Mouse (Mus musculus) E14TG2a.4 (cell line): ENCODE results near the gene Lman2l.
A peak's percentile ranks its signal among the peaks of the same experiment; 100 is the strongest.

Experiments
- H3K27me3 ChIP-seq: 2 replicates; pipeline ENCODE4 v1.6.1; 2014; ENCODE audit warnings: low read length, control low read depth; ENCODE audit not compliant: insufficient read depth
- H3K36me3 ChIP-seq: 2 replicates; pipeline ENCODE4 v1.6.1; 2014; ENCODE audit warnings: low read length, control low read depth; ENCODE audit not compliant: insufficient read depth
- H3K4me1 ChIP-seq: replicated peaks from 2 replicates; pipeline ENCODE4 v1.6.1; 2014; ENCODE audit warnings: low read depth, low read length, control low read depth
- H3K4me3 ChIP-seq: replicated peaks from 2 replicates; pipeline ENCODE4 v1.5.1; 2014; ENCODE audit warnings: mild to moderate bottlenecking, low read length
- H3K9me3 ChIP-seq: 2 replicates; pipeline ENCODE4 v1.6.1; 2014; ENCODE audit warnings: low read length, control low read depth
- CTCF ChIP-seq: conservative IDR thresholded peaks from 2 replicates; pipeline ENCODE4 v1.5.1; 2014; ENCODE audit warnings: low read length
- NANOG ChIP-seq: IDR thresholded peaks from 2 replicates; pipeline ENCODE4 v1.6.1; 2014; ENCODE audit warnings: borderline replicate concordance, low read length, mixed read lengths
- POU5F1 ChIP-seq: IDR thresholded peaks from 2 replicates; pipeline ENCODE4 v1.6.1; 2014; ENCODE audit warnings: low read length, borderline replicate concordance

Gene Lman2l

DNA sequence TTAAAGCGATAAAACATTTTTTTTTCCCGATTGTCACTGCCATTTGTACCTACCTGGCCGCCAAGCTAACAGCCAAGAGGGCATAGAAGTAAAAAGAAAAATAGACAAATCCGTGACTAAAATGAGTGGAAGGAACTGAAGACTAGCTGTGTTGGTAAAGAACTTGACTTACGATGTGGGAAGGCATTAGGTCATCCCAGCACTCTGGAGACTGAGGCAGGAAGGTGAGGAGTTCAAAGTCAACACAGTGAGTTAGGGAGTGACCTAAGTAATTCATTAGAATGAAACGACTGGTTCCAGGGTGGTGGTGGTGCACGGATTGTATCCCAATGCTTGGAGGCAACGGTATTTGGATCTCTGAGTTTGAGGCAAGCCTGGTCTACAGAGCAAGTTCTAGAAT is 437 bp upstream of the Lman2l start:
- TF ChIP-seq NANOG, result no peak
- TF ChIP-seq CTCF, result no peak
- no peak for TF ChIP-seq POU5F1
- Histone ChIP-seq H3K4me3 (peak overlapping the region; percentile 96), H3K4me1 (peaks cover 19% of the 10 kb centered on the region), H3K9me3 (no peaks in the 10 kb centered on the region), H3K27me3 (peaks cover 3% of the 10 kb centered on the region), H3K36me3 (peaks cover 30% of the 10 kb centered on the region)

DNA sequence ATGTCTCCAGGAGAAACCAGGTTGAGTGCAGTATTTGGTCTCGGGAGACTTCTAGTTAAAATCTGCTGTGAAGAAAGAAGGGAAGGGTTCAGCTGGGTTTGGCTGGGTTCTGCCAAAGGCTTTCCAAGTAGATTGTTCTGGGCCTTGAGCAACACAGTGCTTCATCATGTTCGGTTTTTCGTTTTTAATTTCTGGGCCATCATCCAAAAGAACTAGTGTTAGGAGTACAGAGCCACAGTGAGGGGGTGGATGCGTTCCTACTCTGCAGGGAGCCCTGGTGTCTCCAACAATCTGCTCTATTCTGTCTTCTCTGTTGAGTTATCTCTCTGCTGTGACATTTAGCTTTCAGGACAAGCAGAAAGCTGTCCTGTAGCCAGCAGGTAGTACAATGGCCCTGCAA is 4.0 kb downstream of the Lman2l start:
- Histone ChIP-seq H3K4me1 (peaks cover 15% of the 10 kb centered on the region), H3K9me3 (no peaks in the 10 kb centered on the region), H3K4me3 (no peak overlapping the region), H3K27me3 (no peaks in the 10 kb centered on the region), H3K36me3 (peaks cover 72% of the 10 kb centered on the region)
- TF ChIP-seq CTCF (no peak), NANOG (no peak), POU5F1 (no peak)

DNA sequence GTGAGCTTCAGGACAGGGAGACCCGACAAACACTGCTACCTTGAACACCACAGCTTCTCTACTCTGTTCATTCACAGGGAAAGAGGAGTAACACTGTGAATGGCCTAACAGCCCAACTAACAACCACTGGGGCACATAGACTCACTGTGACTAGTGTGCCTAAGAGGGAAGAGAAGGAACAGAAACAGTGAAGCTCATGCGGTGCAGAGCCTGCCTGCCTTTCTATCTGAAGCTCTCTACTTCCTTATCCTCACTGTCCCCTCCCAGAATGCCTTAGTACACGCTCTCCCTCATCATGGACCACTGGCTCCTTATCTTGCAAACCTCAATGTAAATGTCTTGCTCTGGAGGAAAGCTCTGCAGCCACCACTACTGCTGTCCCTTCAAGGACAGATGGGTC is 7.8 kb downstream of the Lman2l start:
- TF ChIP-seq POU5F1, result no peak
- no peaks in the 10 kb centered on the region for H3K9me3 ChIP-seq

DNA sequence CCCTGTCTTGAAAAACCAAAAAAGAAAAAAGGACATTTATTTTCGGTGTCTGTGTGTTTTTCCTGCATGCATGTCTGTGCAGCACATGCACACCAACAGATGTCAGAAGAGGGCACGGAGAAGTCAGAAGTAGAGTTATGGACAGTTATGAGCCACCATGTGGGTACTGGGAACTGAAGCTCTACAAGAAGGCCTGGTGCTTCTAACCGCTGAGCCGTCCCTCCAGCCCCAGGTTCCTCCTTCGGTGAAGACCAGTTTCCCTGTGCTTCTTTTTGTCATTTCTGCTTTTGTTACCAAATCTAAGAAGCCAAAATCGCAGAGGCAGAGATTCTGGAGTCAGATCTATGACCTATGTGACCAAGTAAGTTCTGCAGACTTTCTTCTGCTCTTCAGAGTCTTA is 8.6 kb downstream of the Lman2l start:
- TF ChIP-seq CTCF (no peak), NANOG (no peak), POU5F1 (no peak)
- H3K9me3 ChIP-seq, result no peaks in the 10 kb centered on the region
- H3K4me3 ChIP-seq, result no peak overlapping the region
- no peaks in the 10 kb centered on the region for H3K4me1 ChIP-seq
- H3K36me3 ChIP-seq, result peaks cover 95% of the 10 kb centered on the region
- H3K27me3 ChIP-seq, result no peaks in the 10 kb centered on the region

More for the DNA sequence above, 7.8 kb downstream of the Lman2l start:
- peaks cover 95% of the 10 kb centered on the region for H3K36me3 ChIP-seq
- no peaks in the 10 kb centered on the region for H3K4me1 ChIP-seq
- H3K27me3 ChIP-seq, result no peaks in the 10 kb centered on the region
- no peak overlapping the region for H3K4me3 ChIP-seq

DNA sequence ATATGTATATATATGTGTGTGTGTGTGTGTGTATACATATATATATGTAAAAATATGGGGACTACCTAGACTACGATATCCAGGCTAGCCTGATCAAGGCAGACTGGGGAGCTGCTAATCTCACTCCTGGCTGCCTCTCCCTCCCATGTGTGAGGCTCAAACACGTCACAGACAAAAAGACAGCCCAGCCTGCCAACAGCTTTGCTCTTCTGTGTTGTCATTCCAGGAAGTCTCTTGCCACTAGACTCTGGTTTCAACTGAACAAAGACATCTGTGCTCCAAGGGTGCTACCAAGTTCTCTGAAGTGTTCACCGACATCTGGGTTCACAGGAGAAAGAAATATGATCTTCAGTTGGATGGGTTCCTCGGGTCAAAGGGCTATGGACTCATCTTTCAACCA is 10.0 kb downstream of the Lman2l start:
- Histone ChIP-seq H3K27me3 (no peaks in the 10 kb centered on the region), H3K4me3 (no peak overlapping the region), H3K36me3 (peaks cover 98% of the 10 kb centered on the region), H3K4me1 (peaks cover 3% of the 10 kb centered on the region), H3K9me3 (no peaks in the 10 kb centered on the region)
- TF ChIP-seq NANOG, result no peak
- no peak for TF ChIP-seq POU5F1
- no peak for TF ChIP-seq CTCF

DNA sequence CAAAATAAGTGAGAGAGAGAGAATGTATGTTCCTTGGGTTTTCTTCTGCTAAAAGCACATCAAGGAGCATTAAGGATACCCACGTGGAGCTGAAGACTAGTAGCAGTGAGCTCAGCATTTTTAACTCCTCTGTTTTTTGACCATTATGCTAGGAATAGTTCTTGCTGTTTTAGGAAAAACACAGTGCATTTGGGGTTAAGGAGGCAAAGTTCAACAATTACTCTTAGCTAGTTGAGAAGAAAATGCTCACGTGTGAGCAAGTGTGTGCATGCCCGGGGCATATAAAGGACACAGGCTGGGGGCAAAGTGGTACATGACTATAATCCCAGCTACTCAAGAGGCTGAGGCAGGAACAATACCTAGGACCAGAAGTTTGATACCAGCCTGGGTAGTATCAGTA is 11.5 kb downstream of the Lman2l start:
- no peaks in the 10 kb centered on the region for H3K27me3 ChIP-seq
- no peaks in the 10 kb centered on the region for H3K9me3 ChIP-seq
- peaks cover 5% of the 10 kb centered on the region for H3K4me1 ChIP-seq
- no peak for TF ChIP-seq CTCF
- TF ChIP-seq POU5F1, result no peak
- TF ChIP-seq NANOG, result no peak
- peaks cover 98% of the 10 kb centered on the region for H3K36me3 ChIP-seq
- H3K4me3 ChIP-seq, result no peak overlapping the region

DNA sequence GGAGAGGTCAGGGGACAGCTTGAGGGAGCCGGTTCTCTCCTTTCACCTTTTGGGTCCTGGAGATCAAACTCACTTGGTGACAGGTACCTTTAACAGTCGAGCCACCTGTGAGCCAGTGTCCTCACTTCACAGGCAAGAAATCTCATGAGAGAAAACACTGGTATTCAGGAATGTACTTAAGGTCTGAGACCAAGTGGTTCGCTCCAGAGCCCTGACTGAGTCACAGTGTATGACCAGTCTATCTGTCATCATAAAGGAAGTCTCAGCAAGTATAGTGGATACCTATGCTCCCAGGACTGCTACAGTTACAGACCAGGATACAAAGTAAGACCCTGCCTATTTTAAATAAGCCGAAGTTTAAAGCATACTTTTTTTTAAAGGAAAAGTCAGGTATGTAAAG is 12.1 kb downstream of the Lman2l start:
- no peak for TF ChIP-seq NANOG
- peaks cover 5% of the 10 kb centered on the region for H3K4me1 ChIP-seq
- H3K27me3 ChIP-seq, result no peaks in the 10 kb centered on the region
- peaks cover 98% of the 10 kb centered on the region for H3K36me3 ChIP-seq
- no peak overlapping the region for H3K4me3 ChIP-seq
- no peaks in the 10 kb centered on the region for H3K9me3 ChIP-seq

DNA sequence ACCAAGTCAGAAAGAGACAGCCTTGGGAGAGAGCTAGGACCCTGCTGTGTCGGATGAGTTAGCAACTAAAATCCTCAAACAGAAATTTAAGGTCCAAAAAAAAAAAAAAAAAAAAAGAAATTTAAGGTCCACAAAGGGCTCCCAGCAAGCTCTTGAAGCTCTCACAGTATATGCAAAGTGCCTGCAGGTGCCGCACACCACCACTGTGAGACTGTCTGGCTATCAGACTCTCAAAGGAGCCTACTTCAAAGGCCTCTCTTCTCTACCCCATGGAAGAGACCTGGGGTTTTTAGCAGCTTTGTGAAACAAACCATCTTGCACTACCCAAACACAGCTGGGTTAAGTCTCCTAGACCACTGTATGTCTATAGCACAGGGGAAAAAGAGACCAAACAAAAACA is 15.6 kb downstream of the Lman2l start:
- TF ChIP-seq CTCF, result no peak
- TF ChIP-seq POU5F1, result no peak
- TF ChIP-seq NANOG, result no peak
- Histone ChIP-seq H3K9me3 (no peaks in the 10 kb centered on the region), H3K4me1 (peaks cover 5% of the 10 kb centered on the region), H3K27me3 (no peaks in the 10 kb centered on the region), H3K36me3 (peaks cover 98% of the 10 kb centered on the region), H3K4me3 (no peak overlapping the region)

DNA sequence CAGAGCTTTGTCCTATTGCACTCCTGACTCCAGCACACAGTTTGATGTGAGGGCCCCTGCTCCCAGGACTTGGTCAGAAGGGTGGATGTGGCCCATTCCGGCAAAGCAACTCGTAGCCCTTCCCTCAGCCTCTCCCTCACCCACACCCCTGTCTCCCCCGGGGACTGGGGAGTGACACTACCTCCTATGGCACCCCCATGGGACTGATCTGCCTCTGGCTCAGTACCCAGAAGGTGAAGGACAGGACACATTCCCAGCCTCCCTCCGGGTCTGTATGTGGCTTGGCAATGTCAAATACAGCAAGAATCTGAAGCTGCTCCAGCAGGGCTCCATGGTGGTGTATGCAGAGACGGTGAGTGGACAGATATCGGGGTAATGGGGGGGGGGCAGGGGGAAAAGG is 40.5 kb downstream of the Lman2l start:
- TF ChIP-seq NANOG (no peak), CTCF (no peak), POU5F1 (no peak)
- peaks cover 5% of the 10 kb centered on the region for H3K4me1 ChIP-seq

DNA sequence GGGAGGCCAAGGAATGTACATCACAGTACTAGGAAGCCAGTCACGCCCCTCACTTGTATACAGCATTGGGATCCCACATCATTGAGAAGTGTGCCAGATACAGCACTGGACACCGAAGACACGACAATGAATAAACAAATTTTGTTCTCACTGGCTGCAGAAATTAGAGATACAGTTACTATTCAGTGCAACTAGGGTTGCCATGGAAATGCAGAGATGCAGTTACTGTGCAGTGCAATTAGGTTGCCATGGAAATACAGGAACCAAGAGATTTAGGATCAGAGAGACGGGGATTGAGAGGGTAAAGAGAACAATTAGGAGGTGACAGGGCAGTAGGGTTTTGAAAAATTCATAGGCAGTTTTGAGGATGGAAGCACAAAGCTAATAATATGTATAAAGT is 43.6 kb downstream of the Lman2l start:
- TF ChIP-seq POU5F1 (no peak), CTCF (no peak), NANOG (no peak)
- Histone ChIP-seq H3K27me3 (peaks cover 7% of the 10 kb centered on the region; the same call in 1 of the 2 replicates), H3K9me3 (peaks cover 10% of the 10 kb centered on the region; the same call in 1 of the 2 replicates), H3K36me3 (no peaks in the 10 kb centered on the region), H3K4me1 (no peaks in the 10 kb centered on the region), H3K4me3 (no peak overlapping the region)

More for the DNA sequence above, 40.5 kb downstream of the Lman2l start:
- Histone ChIP-seq H3K9me3 (peaks cover 10% of the 10 kb centered on the region), H3K36me3 (no peaks in the 10 kb centered on the region), H3K27me3 (peaks cover 14% of the 10 kb centered on the region), H3K4me3 (no peak overlapping the region)
